Mouse (Mus musculus): ENCODE measurements around the gene Nsun7. TPM values are rescaled to one million over a fixed set of nuclear protein-coding genes. Genes with fewer than 3 reads are reported as not detected.

The Nsun7 gene
- total RNA-seq, 2 experiments from 2014 or later = 5.1 to 7.7 TPM

GRCm38 (mm10) chr5:66271141-66271540 is 11.4 kb downstream of the Nsun7 start:
- DNase-seq (ENCODE audit: low spot score in 2 of 2) = no peak
- intact Hi-C loops (cut with DNase I) = no loop called here

- no peak for DNase-seq (ENCODE audit: low spot score in 2 of 2)
- intact Hi-C loops (cut with DNase I) = no loop called here
Measured at GRCm38 (mm10) chr5:66274417-66274816, 14.7 kb downstream of the Nsun7 start.

DNA sequence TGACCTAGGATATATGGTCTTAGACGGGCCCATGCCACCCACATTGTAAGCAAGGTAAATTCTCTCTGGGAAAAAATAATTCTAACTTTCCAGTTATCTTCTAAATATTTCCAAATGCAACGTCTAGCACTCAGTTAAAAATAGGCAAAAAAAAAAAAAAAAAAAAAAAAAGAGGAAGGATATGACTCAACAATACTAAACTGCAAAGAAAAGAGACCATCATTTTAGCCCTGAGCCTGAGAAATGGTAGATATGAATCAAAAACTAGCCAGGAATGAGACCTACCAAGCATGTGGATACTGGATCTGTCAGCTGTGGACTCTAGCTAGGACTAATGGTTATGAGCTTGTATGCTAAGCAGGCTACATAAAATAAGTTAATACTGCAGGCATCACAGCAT is 20.0 kb downstream of the Nsun7 start:
- DNase-seq (ENCODE audit: low spot score in 2 of 2) = no peak
- intact Hi-C loops (cut with DNase I) = no loop called here

GRCm38 (mm10) chr5:66280742-66281141 is 21.0 kb downstream of the Nsun7 start:
- intact Hi-C loops (cut with DNase I) = no loop called here

DNA sequence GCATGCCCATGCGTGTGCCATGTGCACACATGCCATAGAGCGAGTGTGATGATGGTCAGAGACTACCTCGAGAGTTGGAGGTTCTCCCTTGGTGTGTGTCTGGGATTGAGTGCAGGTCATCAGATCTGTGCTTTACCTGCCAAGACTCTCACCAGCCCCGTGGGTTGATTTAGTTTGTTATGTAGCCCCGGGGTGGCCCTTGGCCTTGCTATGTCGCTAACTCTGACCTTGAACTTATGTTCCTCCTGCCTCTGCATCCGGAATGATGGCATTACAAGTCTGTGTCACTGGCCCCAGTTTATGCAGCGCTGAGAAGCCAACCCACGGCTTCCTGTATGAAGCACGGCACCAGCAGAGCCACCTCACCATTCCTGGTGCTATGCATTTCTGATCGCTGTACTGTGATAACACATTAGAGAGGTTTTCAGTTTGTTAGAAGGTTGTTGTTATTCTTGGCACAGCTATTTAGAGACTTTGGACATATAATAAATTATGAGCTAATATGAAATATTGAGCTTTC is 34.5 kb downstream of the Nsun7 start:
- no peak for DNase-seq (ENCODE audit: low spot score in 2 of 2)
- intact Hi-C loops (cut with DNase I) = no loop called here

More at GRCm38 (mm10) chr5:66280742-66281141, 21.0 kb downstream of the Nsun7 start:
- no peak for DNase-seq (ENCODE audit: low spot score in 2 of 2)

DNA sequence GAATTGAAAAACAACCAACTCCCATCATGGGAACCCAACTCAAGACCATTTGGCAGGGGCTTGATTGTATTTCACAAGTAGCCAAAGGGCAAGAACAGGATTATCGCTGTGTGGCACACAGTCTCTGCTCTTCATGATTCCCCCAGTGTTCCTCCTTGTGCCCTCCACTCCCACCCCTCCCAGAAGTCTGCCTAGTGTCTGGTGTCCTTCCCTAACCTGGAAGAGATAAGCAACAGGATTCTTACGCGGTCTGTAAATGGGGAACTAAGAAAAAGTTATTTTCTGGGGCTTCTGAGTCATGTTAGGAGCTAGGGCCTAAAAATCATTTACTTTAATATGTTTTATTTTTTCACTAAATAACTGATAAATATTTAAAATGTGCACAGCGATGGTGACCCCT is 35.3 kb downstream of the Nsun7 start:
- no peak for DNase-seq (ENCODE audit: low spot score in 2 of 2)
- intact Hi-C loops (cut with DNase I) = no loop called here

DNA sequence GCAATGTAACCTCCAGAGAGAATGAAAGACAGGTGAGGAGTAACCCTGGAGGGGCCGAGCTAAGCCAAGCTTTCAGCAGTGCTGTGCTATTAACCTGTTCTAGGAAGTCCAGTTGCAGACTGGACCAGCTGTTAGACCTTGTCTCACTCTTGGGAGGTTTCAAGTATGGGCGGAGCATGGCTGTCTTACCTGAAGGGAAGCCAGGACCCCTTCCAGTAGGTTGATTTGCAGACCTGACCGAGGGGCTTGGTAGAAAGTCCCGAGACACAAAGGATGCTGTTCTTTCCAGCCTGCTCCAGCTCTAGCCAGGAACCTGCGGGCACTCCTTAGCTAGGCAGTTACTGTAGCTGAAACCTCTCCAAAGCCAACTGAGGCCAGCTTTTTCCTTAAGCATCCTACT is 36.4 kb downstream of the Nsun7 start:
- DNase-seq (ENCODE audit: low spot score in 2 of 2) = no peak
- intact Hi-C loops (cut with DNase I) = no loop called here

- DNase-seq (ENCODE audit: low spot score in 2 of 2) = no peak
- intact Hi-C loops (cut with DNase I) = no loop called here
Measured at GRCm38 (mm10) chr5:66298856-66299255, 39.2 kb downstream of the Nsun7 start.

DNA sequence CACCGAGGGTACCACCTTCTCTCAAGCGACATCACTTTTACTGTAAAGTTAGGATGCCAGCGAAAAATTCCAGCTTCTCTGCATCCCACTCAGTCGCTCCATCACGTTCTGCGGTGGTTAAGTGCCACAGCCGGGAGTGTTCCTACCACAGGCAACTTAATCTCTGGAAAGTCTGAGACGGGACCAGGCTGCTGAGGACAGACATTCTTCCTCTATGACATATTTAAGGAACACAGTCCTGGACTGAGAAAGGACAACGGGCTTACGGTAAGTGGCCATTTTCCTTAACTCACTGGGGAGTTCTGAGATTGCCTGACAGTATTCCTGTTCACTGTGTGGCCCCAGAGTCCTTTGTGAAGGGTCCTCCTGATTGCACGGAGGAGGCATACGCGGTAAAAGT is 40.9 kb downstream of the Nsun7 start:
- intact Hi-C loops (cut with DNase I) = no loop called here
- DNase-seq (ENCODE audit: low spot score in 2 of 2) = peak in 1 of 2 experiments; percentile 26

DNA sequence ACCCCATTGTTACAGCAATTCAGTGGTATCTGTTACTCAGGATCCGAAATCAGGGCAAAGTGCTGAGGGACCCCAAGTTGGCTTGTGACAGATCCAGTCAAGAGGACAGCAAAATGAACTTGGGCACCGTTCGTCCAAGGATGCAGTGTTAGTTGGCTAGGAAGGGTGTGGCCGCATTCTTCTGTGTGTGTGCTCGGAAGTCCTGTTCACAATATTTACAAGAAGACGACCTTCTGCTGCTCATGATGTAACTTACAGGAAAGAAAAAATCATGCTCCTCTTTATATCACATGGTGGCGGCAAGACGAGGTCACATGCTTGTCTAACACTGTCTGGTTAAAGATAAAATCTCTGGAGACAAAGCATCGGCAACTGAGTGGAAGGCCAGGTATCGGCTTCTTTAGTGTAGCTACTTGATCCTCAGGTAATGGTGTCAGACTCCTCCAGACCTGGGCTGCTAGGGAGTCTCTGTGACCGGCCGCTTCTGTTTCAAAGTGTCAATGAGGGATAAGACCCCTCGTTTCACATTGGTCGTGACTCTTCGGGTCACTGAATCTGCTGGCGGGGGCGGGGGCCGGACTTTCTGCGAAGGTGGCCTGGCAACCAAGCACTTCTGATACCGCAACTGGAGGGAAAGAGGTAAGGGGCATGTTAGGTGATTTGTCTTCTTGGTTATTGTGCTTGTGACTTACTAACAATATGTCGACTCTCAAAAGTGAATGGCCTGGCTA is 42.6 kb downstream of the Nsun7 start:
- intact Hi-C loops (cut with DNase I) = loop anchor here (2.0 kb wide), 1 partner anchor 21 kb away; no protein-coding TSS in a partner anchor
- no peak for DNase-seq (ENCODE audit: low spot score in 2 of 2)

- DNase-seq (ENCODE audit: low spot score in 2 of 2) = peak; percentile 48 to 89
- intact Hi-C loops (cut with DNase I) = loop anchor here (2.0 kb wide), 1 partner anchor 20 kb away; no protein-coding TSS in a partner anchor
Measured at GRCm38 (mm10) chr5:66302873-66303272, 43.2 kb downstream of the Nsun7 start.

- intact Hi-C loops (cut with DNase I) = no loop called here
- DNase-seq (ENCODE audit: low spot score in 2 of 2) = no peak
Measured at GRCm38 (mm10) chr5:66304300-66305067, 44.8 kb downstream of the Nsun7 start.

DNA sequence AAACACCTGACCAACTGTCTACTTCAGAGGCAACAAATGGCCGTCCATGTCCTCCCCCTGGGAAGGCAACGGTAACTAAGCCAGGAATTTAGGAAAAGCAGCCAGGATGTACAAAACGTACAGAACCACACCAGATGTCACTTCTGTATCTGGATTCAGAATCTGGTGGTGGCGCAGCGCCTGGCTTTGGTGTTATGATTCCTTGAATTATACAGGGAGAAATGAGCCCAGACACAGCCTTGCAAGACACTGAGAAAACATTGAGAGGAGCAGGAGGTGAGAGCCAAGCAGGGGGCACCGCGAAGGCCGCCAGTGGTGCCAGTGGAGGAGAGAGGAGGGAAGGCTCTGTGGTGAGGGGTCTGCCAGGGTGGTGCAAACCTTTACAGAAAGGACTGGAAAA is 45.8 kb downstream of the Nsun7 start:
- intact Hi-C loops (cut with DNase I) = no loop called here
- DNase-seq (ENCODE audit: low spot score in 2 of 2) = peak; percentile 49 to 82

- intact Hi-C loops (cut with DNase I) = no loop called here
- DNase-seq (ENCODE audit: low spot score in 2 of 2) = no peak
Measured at GRCm38 (mm10) chr5:66310328-66310727, 50.6 kb downstream of the Nsun7 start.

GRCm38 (mm10) chr5:66310806-66311205 is 51.1 kb downstream of the Nsun7 start:
- no peak for DNase-seq (ENCODE audit: low spot score in 2 of 2)
- intact Hi-C loops (cut with DNase I) = no loop called here

GRCm38 (mm10) chr5:66315791-66316190 is 56.1 kb downstream of the Nsun7 start:
- peak; percentile 51 to 84 for DNase-seq (ENCODE audit: low spot score in 2 of 2)

DNA sequence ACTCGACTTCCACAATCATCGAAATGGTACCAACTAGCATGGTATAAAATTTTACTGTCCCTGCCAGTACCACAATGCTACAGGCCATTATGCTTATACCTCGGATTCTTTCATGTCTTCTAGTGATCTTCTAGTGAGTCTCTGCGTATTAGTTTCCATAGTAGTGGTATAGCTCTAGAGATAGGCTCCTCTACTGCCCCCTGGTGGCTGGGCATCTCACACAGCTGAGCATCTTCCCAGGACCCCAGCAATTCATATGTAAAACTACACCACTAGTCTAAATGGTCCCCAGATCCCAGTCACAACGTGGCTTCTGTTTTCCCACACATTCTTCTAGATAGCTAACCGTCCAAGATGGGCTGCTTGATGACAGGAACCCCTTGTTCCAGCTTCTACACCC is 59.6 kb downstream of the Nsun7 start:
- intact Hi-C loops (cut with DNase I) = no loop called here
- DNase-seq (ENCODE audit: low spot score in 2 of 2) = peak; percentile 55 to 72

More at GRCm38 (mm10) chr5:66315791-66316190, 56.1 kb downstream of the Nsun7 start:
- intact Hi-C loops (cut with DNase I) = loop anchor here (2.0 kb wide), 1 partner anchor 53 kb away; no protein-coding TSS in a partner anchor

DNA sequence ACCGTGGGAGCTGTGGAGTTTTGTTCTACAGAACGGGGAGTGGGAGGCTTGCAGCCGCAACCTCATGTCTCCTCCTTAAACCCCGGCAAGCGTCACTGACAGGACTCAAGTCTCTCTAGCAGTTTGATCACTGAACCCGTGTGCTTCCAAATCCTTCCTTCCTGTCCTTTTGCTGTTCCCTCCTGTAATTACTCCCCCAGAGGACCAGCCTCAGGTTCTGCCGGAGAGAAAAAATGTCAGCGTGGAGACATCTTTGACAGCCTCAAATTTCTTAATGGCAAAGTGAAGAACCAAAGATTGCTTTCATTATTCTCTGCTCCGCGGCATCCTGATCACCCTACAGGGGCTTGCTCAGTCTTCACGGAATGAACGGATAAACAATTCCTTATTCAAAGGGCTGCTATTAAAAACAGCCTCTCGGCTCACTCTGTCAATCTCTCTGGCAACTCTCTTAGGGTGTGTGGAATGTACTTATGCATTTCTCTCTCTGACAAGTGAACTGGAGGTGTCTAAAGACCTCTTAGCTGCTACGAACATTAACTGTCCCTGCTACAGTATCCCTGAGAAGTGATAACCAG is 60.2 kb downstream of the Nsun7 start:
- intact Hi-C loops (cut with DNase I) = loop anchor here (10.0 kb wide), 1 partner anchor 145 kb away; the partner anchor contains the start of gene Rbm47
- DNase-seq (ENCODE audit: low spot score in 2 of 2) = no peak

DNA sequence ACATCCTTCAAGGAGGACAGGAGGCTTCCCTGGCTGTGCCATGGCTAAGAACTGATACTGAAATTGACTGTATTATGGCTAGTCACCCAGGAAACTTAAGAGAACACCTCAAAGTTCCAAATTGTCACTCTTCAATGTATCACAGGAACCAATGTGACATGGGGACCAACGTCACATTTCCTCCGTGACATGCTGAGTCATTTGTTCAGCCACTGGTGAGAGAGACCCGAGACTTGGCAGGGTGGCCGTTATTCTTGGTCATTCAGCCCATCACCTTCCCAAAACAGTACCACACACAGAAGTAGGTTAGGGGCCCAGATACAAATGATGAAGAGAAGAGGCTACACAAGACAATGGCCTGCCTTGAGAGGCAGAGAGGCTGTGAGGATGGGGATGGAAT is 63.4 kb downstream of the Nsun7 start:
- intact Hi-C loops (cut with DNase I) = loop anchor here (2.0 to 10.0 kb wide), 2 partner anchors 20 to 148 kb away; partner anchors contain the start of gene Rbm47
- DNase-seq (ENCODE audit: low spot score in 2 of 2) = no peak

- peak; percentile 62 to 96 for DNase-seq (ENCODE audit: low spot score in 2 of 2)
- intact Hi-C loops (cut with DNase I) = loop anchor here (2.0 to 10.0 kb wide), 2 partner anchors 21 to 149 kb away; partner anchors contain the start of gene Rbm47
Measured at GRCm38 (mm10) chr5:66323603-66324002, 63.9 kb downstream of the Nsun7 start.

Measured in left cerebral cortex, postnatal 25 days (tissue).